Mouse (Mus musculus): ENCODE data around the gene Klhl18.
A peak's percentile ranks its signal among the peaks of the same experiment; 100 is the strongest.

DNA sequence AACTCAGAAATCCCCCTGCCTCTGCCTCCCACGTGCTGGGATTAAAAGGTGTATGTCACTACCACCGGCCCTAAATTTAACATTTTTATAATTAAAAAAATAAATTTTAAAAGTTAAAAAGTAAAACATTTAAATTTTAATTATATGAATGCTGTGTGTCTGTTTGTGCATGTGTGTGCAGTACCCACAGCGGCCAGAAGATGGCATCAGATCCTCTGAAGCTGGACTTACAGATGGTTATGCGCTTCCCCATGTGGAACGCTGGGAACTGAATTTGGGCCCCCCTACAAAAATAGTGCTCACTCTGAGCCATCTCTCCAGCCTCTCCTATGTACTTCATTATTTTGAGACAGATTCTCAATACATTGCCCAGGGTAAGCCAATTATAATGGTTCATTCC lies 14.4 kb upstream of the Klhl18 start:
- TF ChIP-seq POLR2A (IDR thresholded peaks at IDR 0.05; ENCODE audit: borderline replicate concordance, low read depth, low read length), result no peak
- TF ChIP-seq CTCF (IDR thresholded peaks at IDR 0.05; ENCODE audit: low read depth, low read length), result peak; percentile 30; the same call in 1 of the 2 replicates

Data from bone marrow macrophage, adult 2 months (primary cell).